Mouse (Mus musculus): ENCODE data around the gene Il6st.

- TF ChIP-seq CTCF (IDR thresholded peaks at IDR 0.05; ENCODE audit: borderline replicate concordance, extremely low read depth, insufficient read depth, insufficient read length) (no peak), POLR2A (IDR thresholded peaks at IDR 0.05; ENCODE audit: borderline replicate concordance, extremely low read depth, insufficient read depth, insufficient read length, poor library complexity, severe bottlenecking) (no peak)
Observed at GRCm38 (mm10) chr13:112472401-112473023, 8.6 kb downstream of the Il6st start.

Measured in brain, embryonic 14.5 days (tissue).